Mouse (Mus musculus): ENCODE measurements around the gene Nenf.

DNA sequence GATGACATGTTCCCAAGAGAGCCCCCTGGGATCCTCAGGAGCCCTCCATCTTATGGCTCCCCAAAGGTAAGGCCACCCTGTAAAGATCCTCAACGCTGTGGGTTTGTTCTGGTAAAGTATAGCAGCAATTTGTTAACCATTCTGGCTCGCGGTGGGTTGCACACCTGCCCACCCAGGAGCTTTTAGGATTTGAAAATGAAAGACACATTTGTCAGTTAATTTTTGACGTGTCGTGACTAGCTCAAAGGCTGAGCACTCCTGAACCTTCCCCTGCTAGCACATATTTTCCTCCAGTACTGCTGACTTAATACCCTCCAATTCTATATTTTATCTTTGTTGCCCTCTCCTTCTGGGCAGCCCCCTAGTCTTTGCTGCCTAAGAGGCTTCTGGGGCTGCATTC is 50.8 kb downstream of the Nenf start:
- no peak for TF ChIP-seq CTCF (IDR thresholded peaks at IDR 0.05; ENCODE audit: borderline replicate concordance, insufficient read depth, low read depth, low read length)
- TF ChIP-seq POLR2A (IDR thresholded peaks at IDR 0.05; ENCODE audit: borderline replicate concordance, insufficient read depth, low read length), result no peak

Measured in cerebellum, adult 2 months (tissue).